Mouse (Mus musculus) heart, adult 2 months (tissue): ENCODE data around the gene Lrrc74a.

Source experiments
- CTCF ChIP-seq: fragments of 200-600 bp; IDR thresholded peaks from 2 replicates; pipeline ENCODE4 v1.8.1; 2022; ENCODE audit warnings: antibody characterized with exemption, mild to moderate bottlenecking, moderate library complexity
- EP300 ChIP-seq: fragments of 200-500 bp; IDR thresholded peaks from 2 replicates; pipeline ENCODE4 v1.6.1; 2011; ENCODE audit warnings: low read depth, low read length, control low read depth; ENCODE audit not compliant: insufficient read depth
- POLR2A ChIP-seq: fragments of 200-500 bp; IDR thresholded peaks from 2 replicates; pipeline ENCODE4 v1.6.1; 2011; ENCODE audit warnings: mild to moderate bottlenecking, low read depth, low read length, control low read depth; ENCODE audit not compliant: insufficient read depth

DNA sequence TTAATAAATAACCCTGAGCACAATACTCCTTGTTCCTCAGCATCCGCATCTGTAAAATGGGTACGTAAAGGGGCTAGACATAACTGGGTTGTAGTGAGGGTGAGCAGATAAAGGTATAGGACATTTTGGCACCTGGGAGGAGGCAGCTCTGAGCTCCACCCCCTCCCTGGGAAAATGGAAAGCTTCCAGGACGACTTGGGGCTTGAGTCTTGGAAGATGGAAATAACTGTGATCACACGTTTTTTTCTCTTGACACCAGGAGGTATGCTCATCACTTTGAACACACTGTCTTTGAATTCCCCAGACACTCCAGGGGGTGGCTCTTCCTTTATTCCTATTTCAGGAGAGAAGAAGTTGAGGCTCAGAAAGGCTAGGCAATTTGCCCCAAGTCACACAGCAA is 71.1 kb downstream of the Lrrc74a start:
- no peak for TF ChIP-seq CTCF
- TF ChIP-seq POLR2A = no peak
- no peak for TF ChIP-seq EP300
